Mouse (Mus musculus): Measurements from ENCODE around the gene Atp5mpl. TPM values are rescaled to one million over a fixed set of nuclear protein-coding genes. Genes with fewer than 3 reads are reported as not detected.

The Atp5mpl gene
- polyA plus RNA-seq, 1 experiment from 2014 or later: 580 TPM

- H3K4me3 ChIP-seq: no peak overlapping the region
- WGBS: 89% methylated on average over 6 of the region's 6 CpGs
These were observed 43.7 kb downstream of the Atp5mpl start for GRCm38 (mm10) chr12:111923117-111923516.

GRCm38 (mm10) chr12:111920046-111920445, 46.7 kb downstream of the Atp5mpl start:
- Histone ChIP-seq H3K36me3 (replicated peaks) (no peaks in the 10 kb centered on the region), H3K4me1 (peaks cover 11% of the 10 kb centered on the region; the same call in 1 of the 2 replicates), H3K27me3 (replicated peaks; ENCODE audit: low read depth, poor library complexity, severe bottlenecking) (0 out of 2 replicates have a peak, but pooled peaks cover 4% of the 10 kb centered on the region), H3K4me3 (no peak overlapping the region), H3K9me3 (no peaks in the 10 kb centered on the region), H3K27ac (replicated peaks) (no peak overlapping the region)
- 61% methylated on average over 9 of the region's 9 CpGs for WGBS
- no peak for DNase-seq (ENCODE audit: low spot score)

More at GRCm38 (mm10) chr12:111923117-111923516, 43.7 kb downstream of the Atp5mpl start:
- H3K9me3 ChIP-seq: no peaks in the 10 kb centered on the region
- no peaks in the 10 kb centered on the region for H3K36me3 ChIP-seq (replicated peaks)
- DNase-seq (ENCODE audit: low spot score): no peak
- peaks cover 4% of the 10 kb centered on the region; the same call in 1 of the 2 replicates for H3K4me1 ChIP-seq
- 0 out of 2 replicates have a peak, but pooled peaks cover 4% of the 10 kb centered on the region for H3K27me3 ChIP-seq (replicated peaks; ENCODE audit: low read depth, poor library complexity, severe bottlenecking)
- no peak overlapping the region for H3K27ac ChIP-seq (replicated peaks)

- no peaks in the 10 kb centered on the region for H3K9me3 ChIP-seq
- WGBS: 65% methylated on average over 12 of the region's 12 CpGs
These were observed 50.1 kb downstream of the Atp5mpl start for GRCm38 (mm10) chr12:111916514-111917217.

GRCm38 (mm10) chr12:111915781-111916180, 51.0 kb downstream of the Atp5mpl start:
- Histone ChIP-seq H3K27me3 (replicated peaks; ENCODE audit: low read depth, poor library complexity, severe bottlenecking) (peaks cover 4% of the 10 kb centered on the region; the same call in 1 of the 2 replicates), H3K27ac (replicated peaks) (0 out of 2 replicates have a peak overlapping the region, but pooled peaks have one; percentile 31), H3K36me3 (replicated peaks) (no peaks in the 10 kb centered on the region), H3K9me3 (no peaks in the 10 kb centered on the region), H3K4me1 (peaks cover 19% of the 10 kb centered on the region), H3K4me3 (no peak overlapping the region)
- DNase-seq (ENCODE audit: low spot score): no peak
- WGBS: 91% methylated on average over 6 of the region's 6 CpGs

More at GRCm38 (mm10) chr12:111916514-111917217, 50.1 kb downstream of the Atp5mpl start:
- Histone ChIP-seq H3K27me3 (replicated peaks; ENCODE audit: low read depth, poor library complexity, severe bottlenecking) (peaks cover 4% of the 10 kb centered on the region; the same call in 1 of the 2 replicates), H3K27ac (replicated peaks) (peak overlapping the region; percentile 31; the same call in 1 of the 2 replicates), H3K36me3 (replicated peaks) (no peaks in the 10 kb centered on the region), H3K4me3 (no peak overlapping the region), H3K4me1 (peaks cover 19% of the 10 kb centered on the region)
- DNase-seq (ENCODE audit: low spot score): no peak

GRCm38 (mm10) chr12:111914031-111914430, 52.7 kb downstream of the Atp5mpl start:
- H3K27ac ChIP-seq (replicated peaks): peak overlapping the region; percentile 44
- 22% methylated on average over 3 of the region's 3 CpGs for WGBS
- no peak overlapping the region for H3K4me3 ChIP-seq

GRCm38 (mm10) chr12:111912802-111913201, 54.0 kb downstream of the Atp5mpl start:
- DNase-seq (ENCODE audit: low spot score): no peak
- no peak overlapping the region for H3K4me3 ChIP-seq
- no peak overlapping the region for H3K27ac ChIP-seq (replicated peaks)
- H3K4me1 ChIP-seq: peaks cover 32% of the 10 kb centered on the region
- peaks cover 26% of the 10 kb centered on the region for H3K27me3 ChIP-seq (replicated peaks; ENCODE audit: low read depth, poor library complexity, severe bottlenecking)
- H3K9me3 ChIP-seq: no peaks in the 10 kb centered on the region
- no peaks in the 10 kb centered on the region for H3K36me3 ChIP-seq (replicated peaks)
- 90% methylated on average over 7 of the region's 7 CpGs for WGBS

More at GRCm38 (mm10) chr12:111914031-111914430, 52.7 kb downstream of the Atp5mpl start:
- H3K9me3 ChIP-seq: no peaks in the 10 kb centered on the region
- H3K27me3 ChIP-seq (replicated peaks; ENCODE audit: low read depth, poor library complexity, severe bottlenecking): peaks cover 19% of the 10 kb centered on the region
- DNase-seq (ENCODE audit: low spot score): no peak
- H3K4me1 ChIP-seq: peaks cover 20% of the 10 kb centered on the region
- no peaks in the 10 kb centered on the region for H3K36me3 ChIP-seq (replicated peaks)

GRCm38 (mm10) chr12:111911796-111912195, 55.0 kb downstream of the Atp5mpl start:
- peaks cover 34% of the 10 kb centered on the region for H3K27me3 ChIP-seq (replicated peaks; ENCODE audit: low read depth, poor library complexity, severe bottlenecking)

More at GRCm38 (mm10) chr12:111911796-111912195, 55.0 kb downstream of the Atp5mpl start:
- H3K9me3 ChIP-seq: no peaks in the 10 kb centered on the region
- no peaks in the 10 kb centered on the region for H3K36me3 ChIP-seq (replicated peaks)
- no peak overlapping the region for H3K27ac ChIP-seq (replicated peaks)
- H3K4me3 ChIP-seq: no peak overlapping the region
- DNase-seq (ENCODE audit: low spot score): no peak
- 90% methylated on average over 2 of the region's 2 CpGs for WGBS
- peaks cover 36% of the 10 kb centered on the region for H3K4me1 ChIP-seq

Other genes starting within 250 kb of the Atp5mpl start
- gene Klc1, start 208.1 kb downstream of the Atp5mpl start, polyA plus RNA-seq (2016; fragmentation: Nextera tagmentation; extraction: Ambion mirVana): 130 and 131 TPM in 2 replicates
- 21.7 and 22.2 TPM in 2 replicates for gene Xrcc3, start 153.1 kb downstream of the Atp5mpl start, polyA plus RNA-seq (2016; fragmentation: Nextera tagmentation; extraction: Ambion mirVana)
- gene Zfyve21, start 152.8 kb downstream of the Atp5mpl start, polyA plus RNA-seq (2016; fragmentation: Nextera tagmentation; extraction: Ambion mirVana): 75.0 TPM in 2 replicates
- 4.1 and 5.1 TPM in 2 replicates for gene Ppp1r13b, start 58.9 kb downstream of the Atp5mpl start, polyA plus RNA-seq (2016; fragmentation: Nextera tagmentation; extraction: Ambion mirVana)
- gene Tdrd9, start 4.6 kb upstream of the Atp5mpl start, polyA plus RNA-seq (2016; fragmentation: Nextera tagmentation; extraction: Ambion mirVana): 1.0 and 1.1 TPM in 2 replicates
- gene Rd3l, start 14.3 kb upstream of the Atp5mpl start, polyA plus RNA-seq (2016; fragmentation: Nextera tagmentation; extraction: Ambion mirVana): not detected in 2 replicates
- gene Aspg, start 139.7 kb upstream of the Atp5mpl start, polyA plus RNA-seq (2016; fragmentation: Nextera tagmentation; extraction: Ambion mirVana): 2.7 TPM in 2 replicates
- 3.3 and 3.4 TPM in 2 replicates for gene Kif26a, start 179.2 kb upstream of the Atp5mpl start, polyA plus RNA-seq (2016; fragmentation: Nextera tagmentation; extraction: Ambion mirVana)